Mouse (Mus musculus): ENCODE measurements around the gene Lin7c.

The Lin7c gene

DNA sequence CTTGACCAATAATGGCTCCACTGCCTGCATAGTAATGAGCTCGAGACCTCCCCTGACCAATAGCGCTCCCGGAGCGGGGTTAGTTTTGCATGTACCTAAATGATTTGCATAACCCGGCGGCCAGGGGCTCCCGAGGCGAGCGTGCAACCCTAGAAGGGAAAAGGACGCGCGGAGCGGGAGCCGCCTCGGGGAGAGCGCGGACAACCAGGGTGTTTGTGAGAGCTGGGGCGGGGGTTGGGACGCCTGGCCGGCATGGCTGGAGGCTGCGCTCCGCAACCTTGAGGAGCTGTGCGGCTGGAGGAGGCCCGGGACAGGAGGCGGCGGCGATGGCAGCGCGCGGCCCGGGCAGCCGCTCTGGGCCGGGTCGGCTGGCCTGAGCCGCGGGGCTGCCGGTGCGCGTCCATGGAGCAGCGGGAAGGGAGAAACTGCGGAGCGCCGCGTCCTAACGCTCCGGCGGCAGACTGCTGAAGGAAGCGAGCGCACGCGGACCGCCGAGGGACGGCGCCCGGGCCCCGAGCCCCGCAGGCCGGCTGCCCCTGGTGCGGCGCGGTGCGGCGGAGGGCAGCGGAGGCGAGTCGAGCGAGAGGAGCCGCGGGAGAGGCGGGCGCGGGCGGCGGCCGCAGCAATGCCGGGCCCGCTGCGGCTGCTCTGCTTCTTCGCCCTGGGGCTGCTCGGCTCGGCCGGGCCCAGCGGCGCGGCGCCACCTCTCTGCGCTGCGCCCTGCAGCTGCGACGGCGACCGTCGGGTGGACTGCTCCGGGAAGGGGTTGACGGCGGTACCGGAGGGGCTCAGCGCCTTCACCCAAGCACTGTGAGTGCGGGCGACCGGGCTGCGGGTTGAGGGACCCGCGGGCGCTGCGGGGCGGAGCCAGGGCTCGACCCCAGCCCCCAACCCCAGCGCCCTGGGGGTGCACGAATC, 27.1 kb downstream of the Lin7c start, which contains the start of gene Lgr4:
Gene Lgr4 (plus strand): TSS at position 152 of the 918 bp plus-strand sequence.
- DNase-seq (ENCODE audit: low spot score in 2 of 2), result peak; percentile 90 to 95

DNA sequence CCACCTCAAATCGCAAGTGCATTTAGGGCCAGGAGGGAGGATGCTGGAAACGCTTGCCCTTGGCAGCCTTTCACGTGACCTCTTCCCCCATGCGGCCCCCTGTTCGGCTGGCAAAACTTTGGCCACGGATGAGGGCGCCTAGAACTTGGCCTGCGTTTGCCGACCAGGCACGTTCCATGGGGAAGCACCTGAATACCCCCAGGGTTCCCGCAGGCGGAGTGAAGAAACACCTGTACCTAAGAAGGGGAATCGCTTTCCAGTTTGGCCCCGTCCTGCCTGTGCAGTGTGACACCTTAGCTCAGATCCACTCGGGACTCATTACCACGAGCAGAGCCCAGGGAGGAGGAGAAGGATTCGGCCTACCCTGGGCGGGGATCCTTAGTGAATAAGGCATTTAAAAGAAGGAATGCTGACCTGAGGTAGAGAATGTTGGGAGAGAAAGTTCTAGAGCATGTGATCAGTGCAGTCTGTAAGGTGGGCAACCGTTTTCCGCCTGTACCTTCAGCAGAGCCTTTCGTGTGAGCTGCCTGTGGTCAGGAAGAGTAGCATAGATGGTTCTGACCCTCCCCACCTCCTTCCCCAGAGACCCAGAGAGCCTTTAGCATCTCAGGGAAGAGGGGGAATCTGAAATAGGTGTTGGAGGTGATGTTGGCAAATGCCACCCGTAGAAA, 28.1 kb downstream of the Lin7c start:
- DNase-seq (ENCODE audit: low spot score in 2 of 2), result no peak

DNA sequence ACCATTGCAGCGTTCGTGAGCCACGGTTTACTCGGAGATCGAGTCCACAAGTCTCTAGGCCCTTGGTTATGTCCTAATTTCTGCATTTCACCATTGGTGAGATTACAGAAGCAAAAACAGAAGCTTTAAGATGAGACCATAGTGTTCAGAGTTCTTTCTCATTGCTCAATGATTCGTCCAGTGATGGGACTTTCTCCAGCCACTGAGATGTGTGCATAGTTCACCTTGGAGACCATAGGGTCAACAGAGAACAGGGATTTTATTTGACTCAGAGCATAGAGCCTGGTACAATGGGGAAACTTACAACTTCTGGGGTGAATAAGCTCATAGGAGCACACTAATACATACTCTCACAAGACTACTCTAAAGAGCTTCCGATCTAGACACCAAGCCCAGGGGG, 29.8 kb downstream of the Lin7c start:
- no peak for DNase-seq (ENCODE audit: low spot score in 2 of 2)

DNA sequence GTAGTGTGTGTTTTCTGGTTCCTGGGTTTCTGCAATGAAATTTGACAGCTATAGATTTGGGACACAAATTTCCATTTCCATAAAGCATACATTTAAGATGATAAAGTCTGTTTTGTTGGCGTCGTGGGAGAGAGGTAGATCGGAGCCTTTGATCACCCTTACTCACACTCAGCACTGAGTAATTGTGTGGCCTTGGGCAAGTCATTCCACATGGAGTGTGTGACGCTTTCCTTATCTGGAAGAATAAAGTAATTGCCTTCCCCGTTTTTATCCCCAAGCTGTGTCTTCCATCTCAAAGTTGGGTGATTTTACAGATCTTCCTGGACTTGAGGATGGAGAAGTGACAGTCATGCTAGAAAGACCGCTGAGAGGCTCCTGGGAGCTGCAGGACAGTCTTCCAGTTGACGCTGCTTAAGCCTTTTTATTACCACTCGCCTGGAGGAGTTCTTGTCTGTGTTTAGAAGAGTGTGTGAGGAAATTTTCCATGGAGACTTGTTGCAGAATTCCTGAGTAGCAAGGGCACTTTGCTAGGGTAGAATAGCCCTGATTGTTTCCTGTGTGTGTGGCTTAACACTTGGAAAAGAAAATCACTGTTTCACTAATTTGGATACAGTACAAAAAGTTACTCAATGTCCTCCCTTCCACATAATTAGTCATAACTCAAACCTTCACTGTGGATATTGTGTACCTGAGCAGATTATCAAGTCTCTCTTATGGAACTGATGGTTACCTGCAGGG, 30.8 kb downstream of the Lin7c start:
- DNase-seq (ENCODE audit: low spot score in 2 of 2), result no peak

DNA sequence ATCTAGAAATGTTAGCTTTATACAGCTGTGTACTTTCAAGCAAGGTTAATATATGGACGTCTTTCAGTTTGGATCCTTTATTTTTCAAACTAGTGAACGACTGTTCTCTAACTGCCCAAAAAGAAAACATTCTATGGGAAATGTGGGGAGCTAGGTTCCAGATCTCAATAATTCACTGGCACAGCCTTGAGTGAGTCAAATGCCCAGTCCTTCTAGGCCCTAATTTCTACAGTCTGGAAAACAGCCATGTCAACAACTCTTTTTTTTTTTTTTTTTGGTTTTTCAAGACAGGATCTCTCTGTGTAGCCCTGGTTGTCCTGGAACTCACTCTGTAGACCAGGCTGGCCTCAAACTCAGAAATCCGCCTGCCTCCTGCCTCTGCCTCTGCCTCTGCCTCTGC, 31.7 kb downstream of the Lin7c start:
- DNase-seq (ENCODE audit: low spot score in 2 of 2), result no peak

DNA sequence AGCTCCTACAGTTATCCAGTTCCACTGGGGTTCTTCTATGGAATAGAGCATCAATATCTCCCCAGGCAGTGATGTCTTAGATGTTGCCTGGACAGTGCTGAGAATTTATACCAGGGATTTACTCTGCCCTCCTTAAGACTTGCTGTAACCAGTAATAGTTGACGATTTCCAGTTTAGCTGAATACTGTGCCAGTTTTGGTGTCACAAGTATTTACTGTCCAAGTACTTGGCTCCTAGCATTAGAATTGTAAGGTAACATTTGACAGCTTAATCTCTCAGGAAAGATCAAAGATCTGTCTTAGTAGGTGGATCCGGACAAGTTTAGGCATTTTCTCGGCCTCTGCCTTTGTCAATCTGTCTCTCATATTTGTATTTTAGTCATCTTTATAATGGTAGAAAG, 32.4 kb downstream of the Lin7c start:
- no peak for DNase-seq (ENCODE audit: low spot score in 2 of 2)

DNA sequence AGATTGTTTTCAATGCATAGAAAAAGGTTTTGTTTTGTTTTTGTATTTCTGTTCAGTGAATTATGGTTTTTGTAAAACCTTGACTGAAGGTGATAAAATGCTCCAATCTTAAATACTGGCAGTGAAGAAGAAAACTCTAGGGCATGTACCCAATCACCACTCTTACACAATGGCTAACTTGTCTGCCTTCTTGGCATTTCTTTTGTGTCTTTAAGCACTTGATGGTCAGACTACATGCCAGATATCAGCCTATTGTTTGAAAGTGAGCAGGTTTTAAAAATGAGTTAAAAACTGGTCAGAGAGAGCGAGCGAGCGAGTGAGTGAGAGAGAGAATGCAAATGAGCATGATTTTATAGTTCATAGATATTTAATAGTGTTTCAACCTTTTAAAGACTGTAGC, 33.3 kb downstream of the Lin7c start:
- DNase-seq (ENCODE audit: low spot score in 2 of 2), result no peak

DNA sequence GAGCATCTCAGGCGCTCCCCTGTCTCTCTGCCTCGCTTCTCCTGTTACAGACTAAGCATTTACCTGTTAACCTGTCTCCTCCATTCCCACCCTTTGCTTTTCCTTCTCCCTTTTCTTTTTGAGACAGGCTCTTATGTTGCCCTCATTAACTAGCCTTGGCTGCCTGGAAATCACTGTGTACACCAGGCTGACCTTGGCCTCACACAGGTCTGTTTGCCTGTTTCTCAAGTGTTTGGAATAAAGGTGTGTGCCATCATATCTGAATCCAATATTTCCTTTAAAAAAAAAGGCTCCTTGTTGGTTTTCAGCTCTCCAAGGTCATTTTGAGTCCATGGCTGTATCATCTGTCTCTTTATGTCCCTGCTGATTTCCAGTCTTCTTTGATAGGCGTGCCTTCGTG, 36.3 kb downstream of the Lin7c start:
- no peak for DNase-seq (ENCODE audit: low spot score in 2 of 2)

DNA sequence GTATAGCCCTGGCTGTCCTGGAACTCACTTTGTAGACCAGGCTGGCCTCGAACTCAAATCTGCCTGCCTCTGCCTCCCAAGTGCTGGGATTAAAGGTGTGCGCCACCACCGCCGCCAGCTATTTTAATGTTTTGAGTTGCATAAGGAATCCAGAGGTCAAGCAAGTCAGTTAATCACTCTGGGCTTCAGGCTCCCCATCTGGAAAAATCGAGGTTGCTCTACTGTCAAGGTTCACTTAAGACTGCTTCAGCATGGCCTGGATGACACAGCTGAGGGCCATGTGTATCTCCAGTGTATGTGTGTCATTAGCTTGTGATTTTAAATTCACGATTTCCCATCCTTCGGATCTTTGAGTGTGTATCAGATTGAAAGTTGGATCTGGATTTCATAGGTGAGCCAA, 36.8 kb downstream of the Lin7c start:
- no peak for DNase-seq (ENCODE audit: low spot score in 2 of 2)

DNA sequence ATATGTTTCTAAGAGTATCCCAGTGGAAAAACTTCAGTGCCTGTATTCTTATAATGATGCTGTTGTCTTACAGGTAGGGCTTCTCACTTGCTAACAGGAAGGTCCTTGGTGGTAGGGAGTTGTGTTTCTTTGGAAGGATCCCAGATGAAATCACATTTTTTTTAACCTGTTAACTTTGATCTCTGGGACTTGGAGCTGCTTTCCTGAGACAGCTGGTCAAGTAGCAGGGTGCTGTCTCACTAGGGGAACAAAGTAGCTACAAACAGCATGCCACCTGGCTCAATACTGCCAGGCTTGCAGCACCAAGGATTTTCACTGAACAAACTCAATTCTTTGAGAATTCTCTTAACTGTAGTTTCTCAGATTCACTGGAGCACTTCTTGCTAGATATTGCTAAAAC, 37.2 kb downstream of the Lin7c start:
- DNase-seq (ENCODE audit: low spot score in 2 of 2), result no peak

DNA sequence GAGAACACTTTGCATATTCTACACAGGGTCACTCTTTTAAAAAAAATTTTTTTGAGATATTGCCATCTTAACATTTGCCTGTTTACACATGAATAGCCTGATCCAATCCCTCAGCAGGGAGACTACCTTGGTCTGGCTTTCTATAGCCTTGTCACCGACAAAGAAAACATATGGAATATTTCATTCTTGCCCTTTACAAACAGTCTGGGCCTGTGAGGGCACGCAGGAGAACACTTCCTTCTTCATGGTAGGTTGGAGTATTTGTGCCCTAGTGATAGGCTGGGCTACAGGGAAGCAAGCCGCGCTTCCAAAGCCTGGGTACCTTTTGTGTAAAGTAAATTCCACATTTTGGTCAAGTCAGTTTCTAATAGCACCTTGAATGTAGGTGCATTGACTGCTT, 38.1 kb downstream of the Lin7c start:
- no peak for DNase-seq (ENCODE audit: low spot score in 2 of 2)

DNA sequence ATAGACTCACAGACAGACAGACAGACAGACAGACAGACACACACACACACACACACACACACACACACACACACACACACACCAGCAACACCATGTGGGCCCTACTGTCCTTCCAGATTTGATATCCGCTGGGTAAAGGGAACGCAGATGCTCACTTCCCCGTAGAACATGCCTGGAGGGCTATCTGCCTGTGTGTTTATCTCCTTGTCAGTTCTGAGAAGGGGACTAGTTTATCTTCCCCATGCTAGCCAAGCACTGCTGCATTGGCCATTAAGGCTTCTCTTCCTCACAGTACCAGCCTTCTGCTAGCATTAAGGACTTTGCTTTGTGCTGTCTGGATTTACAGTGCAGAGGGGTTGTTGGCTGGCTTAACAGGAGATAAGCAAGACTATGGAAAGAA, 38.6 kb downstream of the Lin7c start:
- DNase-seq (ENCODE audit: low spot score in 2 of 2), result no peak

DNA sequence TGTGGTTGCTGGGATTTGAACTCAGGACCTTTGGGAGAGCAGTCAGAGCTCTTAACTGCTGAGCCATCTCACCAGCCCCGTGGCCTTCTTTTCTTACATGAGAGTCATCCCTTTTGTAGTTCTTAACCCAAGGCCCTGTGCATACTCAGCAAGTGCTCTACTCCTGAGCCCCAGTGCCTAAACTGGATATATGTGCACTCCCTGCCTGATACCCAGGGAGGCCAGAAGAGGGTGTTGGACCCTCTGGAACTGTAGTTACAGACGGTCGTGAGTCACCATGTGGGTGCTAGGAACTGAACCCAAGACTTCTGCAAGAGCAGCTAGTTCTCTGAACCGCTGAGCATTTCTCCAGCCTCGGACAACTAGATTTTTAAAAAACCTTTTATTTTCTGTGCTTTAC, 39.7 kb downstream of the Lin7c start:
- no peak for DNase-seq (ENCODE audit: low spot score in 2 of 2)

DNA sequence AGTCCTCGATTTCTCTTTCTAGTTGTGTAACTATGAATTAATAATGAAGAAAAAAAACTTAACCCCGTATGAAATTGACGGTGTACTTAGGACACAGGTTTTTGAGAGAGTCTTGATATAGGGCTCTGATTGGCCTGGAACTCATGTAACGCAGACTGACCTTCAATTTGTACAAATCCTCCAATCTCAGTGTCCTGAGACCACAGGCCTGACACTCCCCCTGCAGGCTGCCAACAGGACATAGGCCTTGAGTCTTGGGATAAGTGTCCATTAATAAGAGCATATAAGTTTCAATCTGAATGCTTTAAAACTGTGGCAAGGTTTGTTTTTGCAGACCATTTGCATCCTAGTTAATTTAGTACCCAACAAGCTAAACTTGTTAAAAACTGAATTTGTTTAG, 40.1 kb downstream of the Lin7c start:
- no peak for DNase-seq (ENCODE audit: low spot score in 2 of 2)

DNA sequence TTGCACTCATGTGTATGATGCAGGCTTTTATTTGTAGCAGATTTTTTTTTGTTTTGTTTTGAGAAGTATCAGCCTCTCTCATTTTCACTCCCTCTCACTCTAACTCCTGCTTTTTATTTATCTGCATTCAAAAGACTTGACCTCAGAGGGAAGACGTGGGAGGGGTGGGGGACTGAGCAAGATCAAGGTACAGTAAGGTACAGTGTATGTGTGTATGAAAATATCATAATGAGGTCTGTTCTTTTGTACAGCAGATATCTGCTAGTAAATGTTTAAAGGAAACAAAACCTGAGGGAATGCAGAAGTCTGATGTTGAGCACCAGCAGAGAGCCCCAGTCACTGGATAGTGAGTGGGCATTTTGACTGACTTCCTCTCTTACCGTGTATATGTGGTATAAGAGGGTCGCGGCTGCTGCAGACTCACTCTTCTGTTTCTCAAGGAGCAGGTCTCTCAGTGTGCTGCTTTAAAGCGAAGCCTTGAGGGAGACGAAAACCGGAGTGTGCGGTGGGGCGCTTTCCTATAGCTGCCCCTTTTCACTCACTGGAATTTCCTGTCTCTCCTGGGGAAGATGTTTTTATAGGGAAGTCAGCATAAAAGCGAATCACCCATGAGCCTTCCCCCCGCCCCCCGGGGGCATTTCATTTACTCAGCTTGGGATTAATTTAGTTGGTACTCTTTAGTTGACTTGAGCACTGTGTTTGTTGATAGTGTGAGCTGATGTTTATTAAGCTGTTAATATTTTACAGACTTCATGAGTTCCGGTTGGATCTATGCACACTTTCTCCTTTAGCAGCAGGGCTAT, 41.5 kb downstream of the Lin7c start:
- no peak for DNase-seq (ENCODE audit: low spot score in 2 of 2)

DNA sequence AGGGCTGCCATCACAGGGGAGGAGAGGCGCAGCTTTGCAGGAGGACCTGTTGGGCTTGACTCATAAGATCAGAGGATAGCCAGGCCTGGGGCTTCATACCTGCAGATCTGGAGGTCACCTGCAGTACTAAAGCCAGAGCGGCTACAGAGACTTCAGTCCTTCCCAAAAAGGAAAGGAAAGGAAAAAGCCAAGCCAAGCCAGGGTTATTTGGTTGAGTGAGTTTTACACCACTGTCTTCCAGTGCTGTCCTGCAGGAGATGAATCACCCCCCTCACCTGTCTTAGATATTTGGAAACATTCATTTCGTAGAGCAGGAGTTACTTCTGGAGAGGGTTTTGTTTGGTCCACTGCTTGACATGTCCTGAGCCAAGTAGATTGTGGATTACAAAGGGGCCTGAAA, 42.5 kb downstream of the Lin7c start:
- DNase-seq (ENCODE audit: low spot score in 2 of 2), result no peak

DNA sequence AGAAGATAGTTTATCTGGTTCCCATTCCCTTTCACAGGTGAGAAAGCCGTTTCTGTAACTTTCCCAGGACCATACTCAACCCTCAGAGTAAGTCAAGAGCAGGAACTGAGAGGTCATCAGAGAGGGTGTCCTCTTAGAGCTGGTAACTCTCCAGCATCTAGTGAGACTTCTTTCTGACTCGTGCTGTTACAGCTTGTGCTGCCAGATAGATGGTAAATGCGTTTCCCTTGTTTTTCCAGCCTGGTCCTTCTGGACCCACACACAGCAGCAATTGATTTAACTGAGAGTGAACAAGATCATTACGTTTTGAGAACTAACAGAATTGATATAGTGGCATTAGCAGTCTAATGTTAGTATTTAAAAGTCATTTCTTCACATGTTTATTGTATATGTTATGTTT, 43.4 kb downstream of the Lin7c start:
- no peak for DNase-seq (ENCODE audit: low spot score in 2 of 2)

DNA sequence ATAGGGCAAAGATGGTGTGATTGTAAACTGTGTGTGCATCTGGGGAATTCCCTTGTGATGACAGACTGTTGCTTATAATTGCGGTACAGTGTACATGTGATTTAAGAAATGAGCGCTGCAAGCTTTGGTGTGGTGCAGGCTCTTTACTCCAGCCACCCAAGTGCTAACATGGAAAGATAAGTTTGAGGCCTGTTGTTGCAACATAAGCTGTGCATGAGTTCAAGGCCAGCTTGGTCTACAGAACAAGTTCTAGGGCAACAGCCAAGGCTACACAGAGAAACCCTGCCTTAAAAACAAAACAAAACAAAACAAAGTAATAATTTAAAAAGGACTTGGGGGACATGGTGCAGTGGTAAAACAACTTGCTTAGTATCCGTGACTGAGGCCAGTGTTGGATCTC, 44.5 kb downstream of the Lin7c start:
- DNase-seq (ENCODE audit: low spot score in 2 of 2), result no peak

DNA sequence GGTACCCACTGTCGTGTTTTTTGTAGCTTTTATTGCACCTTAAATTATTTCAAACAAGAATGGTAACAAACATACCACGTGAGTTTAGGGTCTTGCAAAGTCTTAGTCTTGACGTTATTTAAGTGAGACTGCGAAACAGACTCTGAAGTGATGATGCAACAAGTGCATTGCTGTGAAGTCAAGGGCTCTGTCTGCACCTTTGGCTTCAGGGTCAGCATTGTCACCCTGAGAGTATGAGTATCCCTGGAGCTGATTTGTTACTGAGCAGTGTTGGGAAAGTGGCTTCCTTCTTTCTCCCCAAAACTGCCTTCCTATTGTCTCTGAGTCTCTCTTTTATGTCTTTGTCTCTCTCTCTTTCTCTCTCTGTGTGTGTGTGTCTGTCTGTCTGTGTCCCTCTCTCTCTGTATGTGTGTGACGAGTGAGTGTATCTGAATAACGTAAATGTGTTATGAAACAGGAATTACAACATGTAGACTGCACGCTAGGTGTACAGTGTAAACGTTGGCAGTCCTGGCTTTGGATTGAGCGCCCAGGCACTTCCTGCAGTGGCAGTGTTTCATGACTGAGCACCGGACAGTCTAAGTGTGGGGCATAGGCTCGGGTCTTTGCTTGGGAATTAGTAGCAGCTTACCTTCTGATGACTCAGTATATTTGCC, 45.2 kb downstream of the Lin7c start:
- no peak for DNase-seq (ENCODE audit: low spot score in 2 of 2)

DNA sequence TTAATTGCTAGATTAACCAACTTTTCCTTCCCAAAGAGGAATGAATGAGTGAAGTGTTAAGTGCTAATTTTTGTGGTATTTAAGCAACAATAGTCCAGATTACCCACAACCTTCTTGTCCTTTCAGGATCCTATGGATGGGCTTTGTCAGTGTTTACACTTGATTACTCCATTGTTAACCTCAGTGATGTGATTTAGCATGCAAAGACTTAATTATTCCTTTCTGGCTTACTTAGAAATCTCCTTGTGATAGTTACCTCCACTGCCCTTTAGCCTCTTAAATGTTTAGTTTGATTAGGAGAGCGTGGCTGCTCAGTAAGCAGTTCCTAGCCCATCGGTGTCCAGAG, 45.7 kb downstream of the Lin7c start:
- DNase-seq (ENCODE audit: low spot score in 2 of 2), result no peak

DNA sequence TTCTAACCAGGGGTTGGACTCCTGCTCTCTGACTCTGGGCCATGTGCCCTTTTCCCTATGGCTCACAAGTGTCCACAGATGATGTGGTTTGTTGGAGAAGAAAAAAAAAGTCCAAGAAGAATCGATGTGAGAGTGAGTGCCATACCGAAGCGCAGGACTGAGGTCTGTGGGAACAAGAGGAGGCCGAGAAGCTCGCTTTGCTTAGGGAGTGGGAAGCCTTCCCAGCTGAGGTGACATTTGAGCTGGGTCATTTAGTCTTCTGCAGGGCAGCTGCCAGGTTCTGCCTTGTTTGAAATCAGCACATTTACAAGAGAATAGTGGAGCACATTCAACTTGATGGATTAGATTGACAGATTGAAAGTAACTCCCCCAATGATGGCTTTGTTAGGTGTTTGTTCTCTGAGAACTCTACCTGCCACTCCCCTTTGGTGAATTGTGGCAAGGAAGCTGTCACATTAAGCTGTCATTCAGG, 51.4 kb downstream of the Lin7c start:
- no peak for DNase-seq (ENCODE audit: low spot score in 2 of 2)
